ENCODE assay signal across 18 mouse cellular contexts in the genomic region with DNA sequence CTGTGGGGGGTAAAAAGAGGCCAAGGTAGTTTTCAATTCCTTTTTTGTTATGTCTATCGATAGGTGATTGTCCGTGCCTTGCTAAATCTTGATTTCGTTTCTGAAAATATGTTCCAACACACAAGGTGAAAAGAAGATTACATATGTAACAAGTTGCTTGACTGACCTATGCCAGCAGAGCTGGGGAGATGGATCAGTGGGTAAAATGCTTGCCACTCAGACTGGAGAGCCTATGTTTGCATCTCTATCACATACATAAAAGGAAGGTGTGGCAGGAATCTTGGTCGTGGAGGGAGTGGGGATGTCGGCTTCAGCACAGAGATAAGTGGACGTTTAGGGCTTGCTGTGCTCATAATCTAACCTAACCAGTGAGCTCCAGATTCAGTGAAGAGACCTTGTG. TPM values are rescaled to one million over a fixed set of nuclear protein-coding genes. Genes with fewer than 3 reads are reported as not detected.
DNase-seq lines count a peak whose midpoint lies in the region; ATAC-seq and TF ChIP-seq lines count a peak whose summit lies in the region.
"Had no signal": no experiment of that assay in that cellular context is flagged by ENCODE, and none has a peak within 500 bp of the region (broad histone marks: within the 10 kb centered on the region; RNA-seq: fewer than 3 reads in every experiment).

No protein-coding gene starts in this region.

- H3K9me3 ChIP-seq in heart, embryonic 13.5 days = no peaks in the 10 kb centered on the region
- no peaks in the 10 kb centered on the region for H3K9me3 ChIP-seq in midbrain, postnatal 0 days (ENCODE audit: low read length)
- H3K9me3 ChIP-seq: embryonic facial prominence, embryonic 10.5 days; forebrain, embryonic 13.5 days; hindbrain, embryonic 15.5 days had no signal

- TF ChIP-seq CTCF in layer of hippocampus, adult 2 months (conservative IDR thresholded peaks at IDR 0.05) = no peak
- no peak for TF ChIP-seq CTCF in midbrain, postnatal 0 days (IDR thresholded peaks at IDR 0.05)

- H3K4me2 ChIP-seq in heart, embryonic 13.5 days = peak overlapping the region; percentile 59; the same call in 1 of the 2 replicates
- H3K4me2 ChIP-seq in midbrain, postnatal 0 days (ENCODE audit: low read depth, low read length, poor library complexity, severe bottlenecking) = no peak overlapping the region
- H3K4me2 ChIP-seq: forebrain, embryonic 13.5 days; hindbrain, embryonic 15.5 days had no signal

- H3K27me3 ChIP-seq in heart, embryonic 13.5 days (replicated peaks) = peaks cover 29% of the 10 kb centered on the region
- H3K27me3 ChIP-seq in midbrain, postnatal 0 days (ENCODE audit: insufficient read depth, low read length) = no peaks in the 10 kb centered on the region
- H3K27me3 ChIP-seq: forebrain, embryonic 13.5 days; hindbrain, embryonic 15.5 days had no signal

- H3K4me1 ChIP-seq in heart, embryonic 13.5 days = peaks cover 61% of the 10 kb centered on the region
- H3K4me1 ChIP-seq in midbrain, postnatal 0 days (ENCODE audit: insufficient read depth, low read length) = no peaks in the 10 kb centered on the region
- H3K4me1 ChIP-seq: forebrain, embryonic 13.5 days had no signal

- DNase-seq in heart, postnatal 10 days = no peak
- no peak for DNase-seq in layer of hippocampus, adult 2 months (ENCODE audit: low spot score in 2 of 2)
- DNase-seq in layer of hippocampus, adult 9-10 months (ENCODE audit: low spot score) = no peak
- peak; percentile 53 for DNase-seq in ZHBTc4 (ENCODE audit: low read depth, low spot score)
- DNase-seq in midbrain, postnatal 0 days (ENCODE audit: low spot score) = no peak
- DNase-seq: adrenal gland, postnatal 14 days; cerebellum, adult 2 months; cerebellum, postnatal 10 days; gastrocnemius, postnatal 14 days; heart, postnatal 36 days; kidney, adult 8-10 months had no signal

- no peak overlapping the region for H3K4me3 ChIP-seq in heart, embryonic 13.5 days
- H3K4me3 ChIP-seq in layer of hippocampus, adult 2 months = no peak overlapping the region
- H3K4me3 ChIP-seq in midbrain, postnatal 0 days (ENCODE audit: low read depth, low read length) = no peak overlapping the region
- H3K4me3 ChIP-seq: embryonic facial prominence, embryonic 10.5 days; forebrain, embryonic 13.5 days; hindbrain, embryonic 15.5 days had no signal

- no peak for ATAC-seq in heart, embryonic 13.5 days (ENCODE audit: extremely low read depth, insufficient number of reproducible peaks, low FRiP score, low TSS enrichment)
- no peak for ATAC-seq in midbrain, postnatal 0 days (ENCODE audit: low FRiP score)
- ATAC-seq: activated CD4-positive, CD25-positive, alpha-beta regulatory T cell, adult 4 months; forebrain, embryonic 13.5 days; intestine, embryonic 16.5 days had no signal

- H3K36me3 ChIP-seq in heart, embryonic 13.5 days = no peaks in the 10 kb centered on the region
- H3K36me3 ChIP-seq in midbrain, postnatal 0 days (ENCODE audit: insufficient read depth, low read length) = no peaks in the 10 kb centered on the region
- H3K36me3 ChIP-seq: embryonic facial prominence, embryonic 10.5 days; G1E; hindbrain, embryonic 15.5 days had no signal

- whole genome bisulfite sequencing in heart, embryonic 13.5 days = 38% methylated on average over 6 of the region's 6 CpGs
- WGBS in midbrain, postnatal 0 days = 73% methylated on average over 6 of the region's 6 CpGs

- intact Hi-C loops in heart, postnatal 10 days (cut with DNase I) = loop anchor here (2.0 to 5.0 kb wide), 2 partner anchors 35 to 37 kb away; no protein-coding TSS in a partner anchor

- H3K9ac ChIP-seq in heart, embryonic 13.5 days = no peak overlapping the region
- H3K9ac ChIP-seq in midbrain, postnatal 0 days (replicated peaks; ENCODE audit: low read length, poor library complexity, severe bottlenecking) = no peak overlapping the region
- H3K9ac ChIP-seq: forebrain, embryonic 13.5 days; hindbrain, embryonic 15.5 days had no signal

- no peak overlapping the region for H3K27ac ChIP-seq in heart, embryonic 13.5 days (replicated peaks)
- 0 out of 2 replicates have a peak overlapping the region, but pooled peaks have one; percentile 18 for H3K27ac ChIP-seq in layer of hippocampus, adult 2 months
- H3K27ac ChIP-seq in midbrain, postnatal 0 days (ENCODE audit: low read depth, low read length) = no peak overlapping the region
- H3K27ac ChIP-seq: embryonic facial prominence, embryonic 10.5 days; forebrain, embryonic 13.5 days; hindbrain, embryonic 15.5 days had no signal

RNA-seq across cellular contexts. Expression of a gene that starts 3.7 kb away (rescaled TPM):
- 17.4 and 18.7 TPM in 2 replicates for polyA plus RNA-seq in heart, embryonic 13.5 days (2015; fragmentation: Nextera tagmentation; extraction: Ambion mirVana)
- 100 to 1,000 TPM; 219 to 248 TPM for total RNA-seq in heart, postnatal 10 days (2021)
- total RNA-seq in layer of hippocampus, adult 2 months (2021) = 10 to 100 TPM; 29.7 to 30.9 TPM
- total RNA-seq in midbrain, postnatal 0 days (2014; rRNA removed) = 23.9 and 27.5 TPM in 2 replicates
- 4.2 and 4.6 TPM in 2 replicates for polyA plus RNA-seq in midbrain, postnatal 0 days (2015; fragmentation: Nextera tagmentation; extraction: Ambion mirVana)
- polyA plus RNA-seq: G1E had no signal
